Mouse (Mus musculus) adrenal gland, postnatal 10 days (tissue): ENCODE data around the gene Ttc23. TPM values are rescaled to one million over a fixed set of nuclear protein-coding genes. Genes with fewer than 3 reads are reported as not detected.
A peak's percentile ranks its signal among the peaks of the same experiment; 100 is the strongest.

Experiments
- DNase-seq: peaks from one replicate; pipeline ENCODE4 v3.0.0; 2021; ENCODE audit warnings: mixed read lengths
- total RNA-seq, 2 experiments: library from RNA; stranded (reverse); gene quantifications; 2 replicates each; pipeline ENCODE4 v1.2.3; 2021

The Ttc23 gene
- total RNA-seq, 2 experiments from 2014 or later, result 30.5 to 42.8 TPM

- DNase-seq, result no peak
These were observed 48.7 kb downstream of the Ttc23 start for GRCm38 (mm10) chr7:67695906-67696305.

- no peak for DNase-seq
These were observed 50.9 kb downstream of the Ttc23 start for GRCm38 (mm10) chr7:67697892-67698630.

GRCm38 (mm10) chr7:67699301-67699700 is 52.1 kb downstream of the Ttc23 start:
- DNase-seq, result no peak

- peak; percentile 73 for DNase-seq
These were observed 53.6 kb downstream of the Ttc23 start for GRCm38 (mm10) chr7:67700846-67701245.

- no peak for DNase-seq
These were observed 54.2 kb downstream of the Ttc23 start for GRCm38 (mm10) chr7:67701252-67701914.

GRCm38 (mm10) chr7:67708160-67708559 is 61.0 kb downstream of the Ttc23 start:
- no peak for DNase-seq

- DNase-seq, result no peak
These were observed 63.0 kb downstream of the Ttc23 start for GRCm38 (mm10) chr7:67710216-67710615.

GRCm38 (mm10) chr7:67713820-67714510 is 66.8 kb downstream of the Ttc23 start:
- peak; percentile 34 for DNase-seq

GRCm38 (mm10) chr7:67715176-67715575 is 68.0 kb downstream of the Ttc23 start:
- DNase-seq, result peak; percentile 37

- no peak for DNase-seq
These were observed 69.1 kb downstream of the Ttc23 start for GRCm38 (mm10) chr7:67716213-67716878.

GRCm38 (mm10) chr7:67716925-67717324 is 69.7 kb downstream of the Ttc23 start:
- no peak for DNase-seq

- peak; percentile 46 for DNase-seq
These were observed 70.3 kb downstream of the Ttc23 start for GRCm38 (mm10) chr7:67717520-67717919.

GRCm38 (mm10) chr7:67718804-67719203 is 71.6 kb downstream of the Ttc23 start:
- DNase-seq, result peak; percentile 44

GRCm38 (mm10) chr7:67722163-67722562 is 75.0 kb downstream of the Ttc23 start:
- no peak for DNase-seq

GRCm38 (mm10) chr7:67724536-67724935 is 77.3 kb downstream of the Ttc23 start:
- DNase-seq, result peak; percentile 44

- no peak for DNase-seq
These were observed 77.8 kb downstream of the Ttc23 start for GRCm38 (mm10) chr7:67725016-67725415.

- no peak for DNase-seq
These were observed 81.0 kb downstream of the Ttc23 start for GRCm38 (mm10) chr7:67728203-67728602.

- DNase-seq, result no peak
These were observed 81.6 kb downstream of the Ttc23 start for GRCm38 (mm10) chr7:67728809-67729208.

GRCm38 (mm10) chr7:67730431-67731110 is 83.4 kb downstream of the Ttc23 start:
- no peak for DNase-seq

- no peak for DNase-seq
These were observed 85.1 kb downstream of the Ttc23 start for GRCm38 (mm10) chr7:67732276-67732675.

GRCm38 (mm10) chr7:67740382-67740781 is 93.2 kb downstream of the Ttc23 start:
- peak; percentile 22 for DNase-seq

- DNase-seq, result peak; percentile 20
These were observed 93.6 kb downstream of the Ttc23 start for GRCm38 (mm10) chr7:67740796-67741195.
